Mouse (Mus musculus) limb, embryonic 12.5 days (tissue): Measurements from ENCODE around the gene Slf2. TPM values are rescaled to one million over a fixed set of nuclear protein-coding genes. Genes with fewer than 3 reads are reported as not detected.

Source experiments
- ATAC-seq: fragments of 200-750 bp; cut with Nextera tagmentation; 2 replicates; pipeline ENCODE4 v1.8.0; 2017; ENCODE audit warnings: low read depth, moderate TSS enrichment; ENCODE audit not compliant: insufficient number of reproducible peaks, insufficient read depth, low FRiP score, low TSS enrichment
- H3K27ac ChIP-seq: fragments of 300-500 bp; sonication (generic); 2 replicates; pipeline ENCODE4 v1.5.1; 2016; ENCODE audit warnings: mild to moderate bottlenecking, moderate library complexity
- H3K27me3 ChIP-seq: fragments of 300-500 bp; sonication (generic); 2 replicates; pipeline ENCODE4 v1.6.1; 2016; ENCODE audit warnings: mild to moderate bottlenecking, moderate library complexity
- H3K36me3 ChIP-seq: fragments of 300-500 bp; sonication (generic); 2 replicates; pipeline ENCODE4 v1.6.1; 2016; ENCODE audit warnings: mild to moderate bottlenecking, moderate library complexity
- H3K4me1 ChIP-seq: fragments of 300-500 bp; sonication (generic); replicated peaks from 2 replicates; pipeline ENCODE4 v1.6.1; 2016
- H3K4me2 ChIP-seq: fragments of 300-500 bp; sonication (generic); 2 replicates; pipeline ENCODE4 v1.6.1; 2016; ENCODE audit warnings: mild to moderate bottlenecking, moderate library complexity
- H3K4me3 ChIP-seq: fragments of 300-500 bp; sonication (generic); replicated peaks from 2 replicates; pipeline ENCODE4 v1.5.1; 2016; ENCODE audit warnings: mild to moderate bottlenecking
- H3K9ac ChIP-seq: fragments of 300-500 bp; sonication (generic); replicated peaks from 2 replicates; pipeline ENCODE4 v1.6.1; 2016; ENCODE audit warnings: mild to moderate bottlenecking, moderate library complexity
- H3K9me3 ChIP-seq: fragments of 300-500 bp; sonication (generic); 2 replicates; pipeline ENCODE4 v1.6.1; 2016; ENCODE audit warnings: mild to moderate bottlenecking, moderate library complexity
- WGBS: fragments of 180-500 bp; shearing (Covaris S2); methylation state at CpG from one replicate; pipeline ENCODE4 v1.1.7; 2016; 5-methylcytosine and 5-hydroxymethylcytosine counted together
- polyA plus RNA-seq: library from polyadenylated mRNA; unstranded; fragments of >200 nt; fragmentation: Nextera tagmentation; extraction: Ambion mirVana; gene quantifications from 2 replicates; pipeline ENCODE4 v1.2.1, GENCODE M21; 2016

Gene Slf2
- polyA plus RNA-seq, 1 experiment from 2014 or later: 49.7 TPM

GRCm38 (mm10) chr19:45023993-45024392 is 93.0 kb downstream of the Slf2 start:
- no peak for ATAC-seq
- Histone ChIP-seq H3K9ac (no peak overlapping the region), H3K27me3 (no peaks in the 10 kb centered on the region), H3K36me3 (peaks cover 86% of the 10 kb centered on the region), H3K4me1 (peaks cover 43% of the 10 kb centered on the region), H3K9me3 (no peaks in the 10 kb centered on the region), H3K4me2 (no peak overlapping the region), H3K4me3 (no peak overlapping the region), H3K27ac (no peak overlapping the region)
- WGBS: 85% methylated on average over 11 of the region's 11 CpGs

GRCm38 (mm10) chr19:45024775-45025174 is 93.8 kb downstream of the Slf2 start:
- Histone ChIP-seq H3K9ac (no peak overlapping the region), H3K27ac (no peak overlapping the region), H3K4me3 (no peak overlapping the region), H3K4me2 (no peak overlapping the region), H3K27me3 (no peaks in the 10 kb centered on the region), H3K9me3 (no peaks in the 10 kb centered on the region), H3K4me1 (peaks cover 35% of the 10 kb centered on the region), H3K36me3 (peaks cover 86% of the 10 kb centered on the region)
- ATAC-seq: no peak
- 91% methylated on average over 20 of the region's 20 CpGs for WGBS

GRCm38 (mm10) chr19:45025937-45026568 is 95.1 kb downstream of the Slf2 start:
- peaks cover 26% of the 10 kb centered on the region for H3K4me1 ChIP-seq
- no peaks in the 10 kb centered on the region for H3K9me3 ChIP-seq
- no peak overlapping the region; the same call in 1 of the 2 replicates for H3K9ac ChIP-seq
- 72% methylated on average over 37 of the region's 37 CpGs for WGBS
- H3K27me3 ChIP-seq: no peaks in the 10 kb centered on the region
- H3K27ac ChIP-seq: 0 out of 2 replicates have a peak overlapping the region, but pooled peaks have one; percentile 20
- no peak for ATAC-seq
- H3K36me3 ChIP-seq: peaks cover 79% of the 10 kb centered on the region
- no peak overlapping the region for H3K4me3 ChIP-seq
- no peak overlapping the region for H3K4me2 ChIP-seq

- no peak for ATAC-seq
- no peaks in the 10 kb centered on the region for H3K9me3 ChIP-seq
- 79% methylated on average over 6 of the region's 6 CpGs for WGBS
- peaks cover 69% of the 10 kb centered on the region for H3K36me3 ChIP-seq
- H3K4me1 ChIP-seq: peaks cover 23% of the 10 kb centered on the region
- no peak overlapping the region for H3K4me2 ChIP-seq
- H3K27ac ChIP-seq: no peak overlapping the region
- H3K27me3 ChIP-seq: no peaks in the 10 kb centered on the region
- no peak overlapping the region for H3K9ac ChIP-seq
- H3K4me3 ChIP-seq: no peak overlapping the region
These were observed 96.2 kb downstream of the Slf2 start for GRCm38 (mm10) chr19:45026958-45027670.

- Histone ChIP-seq H3K36me3 (peaks cover 61% of the 10 kb centered on the region), H3K9me3 (no peaks in the 10 kb centered on the region), H3K27me3 (no peaks in the 10 kb centered on the region), H3K4me2 (no peak overlapping the region), H3K9ac (no peak overlapping the region), H3K4me3 (no peak overlapping the region), H3K4me1 (peaks cover 30% of the 10 kb centered on the region), H3K27ac (no peak overlapping the region)
- ATAC-seq: no peak
- WGBS: 90% methylated on average over 6 of the region's 6 CpGs
These were observed 96.9 kb downstream of the Slf2 start for GRCm38 (mm10) chr19:45027848-45028247.

- Histone ChIP-seq H3K27me3 (no peaks in the 10 kb centered on the region), H3K9me3 (no peaks in the 10 kb centered on the region), H3K9ac (no peak overlapping the region), H3K4me1 (peaks cover 29% of the 10 kb centered on the region), H3K36me3 (peaks cover 52% of the 10 kb centered on the region), H3K4me3 (no peak overlapping the region), H3K27ac (0 out of 2 replicates have a peak overlapping the region, but pooled peaks have one; percentile 35), H3K4me2 (no peak overlapping the region)
- whole genome bisulfite sequencing: 65% methylated on average over 19 of the region's 19 CpGs
- no peak for ATAC-seq
These were observed 97.8 kb downstream of the Slf2 start for GRCm38 (mm10) chr19:45028746-45029145.

- no peak overlapping the region for H3K4me2 ChIP-seq
- H3K27ac ChIP-seq: no peak overlapping the region
- peaks cover 28% of the 10 kb centered on the region for H3K4me1 ChIP-seq
- ATAC-seq: no peak
- no peak overlapping the region for H3K4me3 ChIP-seq
- H3K9me3 ChIP-seq: no peaks in the 10 kb centered on the region
- no peak overlapping the region for H3K9ac ChIP-seq
- WGBS: 58% methylated on average over 8 of the region's 9 CpGs
- peaks cover 45% of the 10 kb centered on the region for H3K36me3 ChIP-seq
- no peaks in the 10 kb centered on the region for H3K27me3 ChIP-seq
These were observed 98.6 kb downstream of the Slf2 start for GRCm38 (mm10) chr19:45029571-45029970.

GRCm38 (mm10) chr19:45030111-45030510 is 99.2 kb downstream of the Slf2 start:
- Histone ChIP-seq H3K4me2 (no peak overlapping the region), H3K4me1 (peaks cover 28% of the 10 kb centered on the region), H3K27me3 (no peaks in the 10 kb centered on the region), H3K9ac (no peak overlapping the region), H3K36me3 (peaks cover 39% of the 10 kb centered on the region), H3K4me3 (no peak overlapping the region), H3K9me3 (no peaks in the 10 kb centered on the region), H3K27ac (no peak overlapping the region)
- no peak for ATAC-seq
- 38% methylated on average over 8 of the region's 8 CpGs for WGBS

- Histone ChIP-seq H3K4me2 (peak overlapping the region; percentile 48), H3K36me3 (peaks cover 30% of the 10 kb centered on the region), H3K9ac (no peak overlapping the region), H3K27me3 (no peaks in the 10 kb centered on the region), H3K4me1 (peaks cover 24% of the 10 kb centered on the region), H3K27ac (no peak overlapping the region), H3K9me3 (no peaks in the 10 kb centered on the region), H3K4me3 (peak overlapping the region; percentile 19; the same call in 1 of the 2 replicates)
- ATAC-seq: no peak
- 41% methylated on average over 20 of the region's 20 CpGs for WGBS
These were observed 100.1 kb downstream of the Slf2 start for GRCm38 (mm10) chr19:45030746-45031693.

- Histone ChIP-seq H3K27me3 (peaks cover 4% of the 10 kb centered on the region), H3K36me3 (peaks cover 22% of the 10 kb centered on the region), H3K27ac (no peak overlapping the region), H3K9ac (no peak overlapping the region), H3K4me1 (peaks cover 24% of the 10 kb centered on the region), H3K4me3 (no peak overlapping the region), H3K4me2 (no peak overlapping the region), H3K9me3 (no peaks in the 10 kb centered on the region)
- peak; percentile 18; the same call in 1 of the 2 replicates for ATAC-seq
- WGBS: 23% methylated on average over 4 of the region's 4 CpGs
These were observed 100.8 kb downstream of the Slf2 start for GRCm38 (mm10) chr19:45031780-45032179.
